Mouse (Mus musculus) large intestine, adult 2 months (tissue): ENCODE results near the gene Mcfd2. TPM values are rescaled to one million over a fixed set of nuclear protein-coding genes. Genes with fewer than 3 reads are reported as not detected.

Source experiments
- DNase-seq: peaks from one replicate; pipeline ENCODE4 v3.0.0-alpha.2; 2012; ENCODE audit warnings: low read depth, low spot score
- WGBS: fragments of 180-500 bp; shearing (Covaris S2); methylation state at CpG from one replicate; pipeline ENCODE4 v1.1.7; 2018; 5-methylcytosine and 5-hydroxymethylcytosine counted together
- polyA plus RNA-seq: library from polyadenylated mRNA; depleted of rRNA; stranded (reverse); fragments of >200 nt; gene quantifications from 2 replicates; pipeline ENCODE4 v1.2.3, GENCODE M21; 2012

Mcfd2 gene
- polyA plus RNA-seq, 1 experiment = 153 TPM

GRCm38 (mm10) chr17:87291037-87291436, 25.3 kb upstream of the Mcfd2 start:
- no peak for DNase-seq
- WGBS = 34% methylated on average over 7 of the region's 7 CpGs

- no peak for DNase-seq
- 52% methylated on average over 5 of the region's 5 CpGs for WGBS
Measured at GRCm38 (mm10) chr17:87289367-87289766, 23.6 kb upstream of the Mcfd2 start.

- no peak for DNase-seq
Measured at GRCm38 (mm10) chr17:87288131-87288530, 22.4 kb upstream of the Mcfd2 start.

GRCm38 (mm10) chr17:87287197-87287777, 21.6 kb upstream of the Mcfd2 start:
- DNase-seq = no peak
- WGBS = 89% methylated on average over 8 of the region's 8 CpGs

More at GRCm38 (mm10) chr17:87288131-87288530, 22.4 kb upstream of the Mcfd2 start:
- WGBS = 88% methylated on average over 12 of the region's 12 CpGs

GRCm38 (mm10) chr17:87286481-87287143, 20.9 kb upstream of the Mcfd2 start:
- DNase-seq = no peak

GRCm38 (mm10) chr17:87285731-87286465, 20.2 kb upstream of the Mcfd2 start:
- no peak for DNase-seq
- WGBS = 78% methylated on average over 23 of the region's 23 CpGs

More at GRCm38 (mm10) chr17:87286481-87287143, 20.9 kb upstream of the Mcfd2 start:
- WGBS = 83% methylated on average over 8 of the region's 8 CpGs

GRCm38 (mm10) chr17:87284482-87285040, 18.8 kb upstream of the Mcfd2 start:
- 75% methylated on average over 7 of the region's 7 CpGs for WGBS
- DNase-seq = no peak

- no peak for DNase-seq
- 12% methylated on average over 21 of the region's 21 CpGs for WGBS
Measured at GRCm38 (mm10) chr17:87283755-87284481, 18.2 kb upstream of the Mcfd2 start.

GRCm38 (mm10) chr17:87283055-87283754, 17.5 kb upstream of the Mcfd2 start:
- DNase-seq = no peak
- under 1% methylated on average over 54 of the region's 56 CpGs for WGBS

GRCm38 (mm10) chr17:87282706-87283053, 16.9 kb upstream of the Mcfd2 start, which contains the start of gene Ttc7:
Gene Ttc7 (plus strand): TSS chr17:87282886.
- WGBS = 1% methylated on average over 38 of the region's 38 CpGs
- DNase-seq = peak; percentile 82

- peak; percentile 97 for DNase-seq
- WGBS = under 1% methylated on average over 44 of the region's 44 CpGs
Measured at GRCm38 (mm10) chr17:87282007-87282705, 16.4 kb upstream of the Mcfd2 start.

- 23% methylated on average over 15 of the region's 15 CpGs for WGBS
- no peak for DNase-seq
Measured at GRCm38 (mm10) chr17:87275363-87276341, 9.9 kb upstream of the Mcfd2 start.

GRCm38 (mm10) chr17:87269454-87269853, 3.7 kb upstream of the Mcfd2 start:
- DNase-seq = no peak
- WGBS = 70% methylated on average over 6 of the region's 6 CpGs

- DNase-seq = no peak
- WGBS = 3% methylated on average over 28 of the region's 28 CpGs
Measured at GRCm38 (mm10) chr17:87264927-87265791, 576 bp downstream of the Mcfd2 start.

GRCm38 (mm10) chr17:87264054-87264830, 1.5 kb downstream of the Mcfd2 start:
- 66% methylated on average over 11 of the region's 11 CpGs for WGBS

GRCm38 (mm10) chr17:87263401-87263800, 2.3 kb downstream of the Mcfd2 start:
- 82% methylated on average over 6 of the region's 6 CpGs for WGBS
- no peak for DNase-seq

More at GRCm38 (mm10) chr17:87264054-87264830, 1.5 kb downstream of the Mcfd2 start:
- DNase-seq = no peak
